Mouse (Mus musculus) bone marrow macrophage, adult 2 months (primary cell): ENCODE measurements around the gene Lamc3. TPM values are rescaled to one million over a fixed set of nuclear protein-coding genes. Genes with fewer than 3 reads are reported as not detected.

ENCODE experiments used
- H3K27ac ChIP-seq: 2 replicates; pipeline ENCODE4 v1.5.1; 2012; ENCODE audit warnings: low read depth, low read length; ENCODE audit not compliant: insufficient read depth
- H3K4me1 ChIP-seq: 2 replicates; pipeline ENCODE4 v1.6.1; 2012; ENCODE audit warnings: low read length; ENCODE audit not compliant: control insufficient read depth, insufficient read depth
- H3K4me3 ChIP-seq: 2 replicates; pipeline ENCODE4 v1.5.1; 2012; ENCODE audit warnings: mild to moderate bottlenecking, low read length, moderate library complexity; ENCODE audit not compliant: insufficient read depth
- CTCF ChIP-seq: IDR thresholded peaks from 2 replicates; pipeline ENCODE4 v1.5.1; 2012; ENCODE audit warnings: low read depth, mild to moderate bottlenecking, low read length, moderate library complexity
- POLR2A ChIP-seq: IDR thresholded peaks from 2 replicates; pipeline ENCODE4 v1.6.1; 2012; ENCODE audit warnings: mild to moderate bottlenecking, low read depth, low read length, borderline replicate concordance
- polyA plus RNA-seq: library from polyadenylated mRNA; stranded (reverse); fragments of >200 nt; gene quantifications from 2 replicates; pipeline ENCODE4 v1.2.4, GENCODE M21; 2012; ENCODE audit not compliant: missing spikeins, insufficient read depth, insufficient read length

Gene Lamc3
- polyA plus RNA-seq, 1 experiment: not detected

GRCm38 (mm10) chr2:31917636-31918035 is 30.5 kb downstream of the Lamc3 start:
- Histone ChIP-seq H3K4me3 (no peak overlapping the region), H3K4me1 (no peaks in the 10 kb centered on the region), H3K27ac (no peak overlapping the region)
- no peak for TF ChIP-seq POLR2A
- TF ChIP-seq CTCF: peak; percentile 38

GRCm38 (mm10) chr2:31923645-31924044 is 36.6 kb downstream of the Lamc3 start:
- Histone ChIP-seq H3K27ac (no peak overlapping the region), H3K4me1 (no peaks in the 10 kb centered on the region), H3K4me3 (no peak overlapping the region)
- TF ChIP-seq POLR2A (no peak), CTCF (no peak)

- Histone ChIP-seq H3K4me3 (no peak overlapping the region), H3K27ac (no peak overlapping the region), H3K4me1 (no peaks in the 10 kb centered on the region)
- TF ChIP-seq POLR2A: no peak
Measured at GRCm38 (mm10) chr2:31924811-31925210, 37.7 kb downstream of the Lamc3 start.

- TF ChIP-seq POLR2A (no peak), CTCF (no peak)
- no peak overlapping the region for H3K27ac ChIP-seq
- H3K4me1 ChIP-seq: no peaks in the 10 kb centered on the region
- H3K4me3 ChIP-seq: no peak overlapping the region
Measured at GRCm38 (mm10) chr2:31925936-31926335, 38.8 kb downstream of the Lamc3 start.

GRCm38 (mm10) chr2:31929664-31930063 is 42.6 kb downstream of the Lamc3 start:
- Histone ChIP-seq H3K4me3 (no peak overlapping the region), H3K27ac (no peak overlapping the region), H3K4me1 (peaks cover 2% of the 10 kb centered on the region)
- TF ChIP-seq POLR2A (no peak), CTCF (no peak)

- H3K4me3 ChIP-seq: no peak overlapping the region
- TF ChIP-seq POLR2A (no peak), CTCF (no peak)
Measured at GRCm38 (mm10) chr2:31934551-31934950, 47.5 kb downstream of the Lamc3 start.

GRCm38 (mm10) chr2:31935054-31935453 is 48.0 kb downstream of the Lamc3 start:
- no peak for TF ChIP-seq CTCF
- no peak for TF ChIP-seq POLR2A
- no peak overlapping the region for H3K4me3 ChIP-seq

More at GRCm38 (mm10) chr2:31934551-31934950, 47.5 kb downstream of the Lamc3 start:
- H3K27ac ChIP-seq: no peak overlapping the region
- H3K4me1 ChIP-seq: peaks cover 6% of the 10 kb centered on the region

GRCm38 (mm10) chr2:31938298-31938697 is 51.2 kb downstream of the Lamc3 start:
- Histone ChIP-seq H3K4me1 (peaks cover 6% of the 10 kb centered on the region), H3K27ac (no peak overlapping the region), H3K4me3 (no peak overlapping the region)
- no peak for TF ChIP-seq POLR2A
- TF ChIP-seq CTCF: no peak

More at GRCm38 (mm10) chr2:31935054-31935453, 48.0 kb downstream of the Lamc3 start:
- Histone ChIP-seq H3K27ac (no peak overlapping the region), H3K4me1 (peaks cover 6% of the 10 kb centered on the region)

GRCm38 (mm10) chr2:31943011-31943410 is 55.9 kb downstream of the Lamc3 start:
- no peak for TF ChIP-seq CTCF
- TF ChIP-seq POLR2A: no peak
- Histone ChIP-seq H3K4me1 (no peaks in the 10 kb centered on the region), H3K4me3 (no peak overlapping the region), H3K27ac (no peak overlapping the region)

- Histone ChIP-seq H3K4me3 (no peak overlapping the region), H3K4me1 (no peaks in the 10 kb centered on the region), H3K27ac (no peak overlapping the region)
- no peak for TF ChIP-seq CTCF
- TF ChIP-seq POLR2A: no peak
Measured at GRCm38 (mm10) chr2:31945580-31945979, 58.5 kb downstream of the Lamc3 start.

GRCm38 (mm10) chr2:31948392-31948791 is 61.3 kb downstream of the Lamc3 start:
- no peak overlapping the region for H3K27ac ChIP-seq
- no peaks in the 10 kb centered on the region for H3K4me1 ChIP-seq
- no peak overlapping the region for H3K4me3 ChIP-seq
- TF ChIP-seq CTCF (no peak), POLR2A (no peak)
